Mouse (Mus musculus) midbrain, embryonic 10.5 days (tissue): ENCODE results near the gene Fbxw11. TPM values are rescaled to one million over a fixed set of nuclear protein-coding genes. Genes with fewer than 3 reads are reported as not detected.

Source experiments
- DNase-seq: peaks from one replicate; pipeline ENCODE4 v3.0.0-alpha.2; 2017; ENCODE audit warnings: low spot score
- H3K27ac ChIP-seq: fragments of 300-500 bp; sonication (generic); replicated peaks from 2 replicates; pipeline ENCODE4 v1.5.1; 2016; ENCODE audit warnings: mild to moderate bottlenecking
- H3K27me3 ChIP-seq: fragments of 300-500 bp; sonication (generic); 2 replicates; pipeline ENCODE4 v1.6.1; 2016; ENCODE audit warnings: low read depth, mild to moderate bottlenecking; ENCODE audit not compliant: poor library complexity, severe bottlenecking
- H3K36me3 ChIP-seq: fragments of 300-500 bp; sonication (generic); 2 replicates; pipeline ENCODE4 v1.6.1; 2016; ENCODE audit warnings: mild to moderate bottlenecking, moderate library complexity
- H3K4me1 ChIP-seq: fragments of 300-500 bp; sonication (generic); 2 replicates; pipeline ENCODE4 v1.6.1; 2016
- H3K4me3 ChIP-seq: fragments of 300-500 bp; sonication (generic); 2 replicates; pipeline ENCODE4 v1.5.1; 2016; ENCODE audit warnings: mild to moderate bottlenecking, moderate library complexity
- H3K9me3 ChIP-seq: fragments of 300-500 bp; sonication (generic); replicated peaks from 2 replicates; pipeline ENCODE4 v1.6.1; 2016; ENCODE audit warnings: mild to moderate bottlenecking
- WGBS: fragments of 180-500 bp; shearing (Covaris S2); methylation state at CpG from one replicate; pipeline ENCODE4 v1.1.7; 2016; 5-methylcytosine and 5-hydroxymethylcytosine counted together
- polyA plus RNA-seq: library from polyadenylated mRNA; unstranded; fragments of >200 nt; fragmentation: Nextera tagmentation; extraction: Ambion mirVana; gene quantifications from 2 replicates; pipeline ENCODE4 v1.2.1, GENCODE M21; 2016

Fbxw11 gene
- polyA plus RNA-seq, 1 experiment from 2014 or later: 93.9 TPM

- WGBS: 95% methylated on average over 2 of the region's 2 CpGs
- no peaks in the 10 kb centered on the region for H3K27me3 ChIP-seq
- H3K4me3 ChIP-seq: no peak overlapping the region
- H3K36me3 ChIP-seq: peaks cover 42% of the 10 kb centered on the region
- H3K27ac ChIP-seq: no peak overlapping the region
- DNase-seq: no peak
- H3K4me1 ChIP-seq: no peaks in the 10 kb centered on the region
- H3K9me3 ChIP-seq: no peaks in the 10 kb centered on the region
Measured at GRCm38 (mm10) chr11:32723287-32723686, 80.8 kb downstream of the Fbxw11 start.

- Histone ChIP-seq H3K4me1 (no peaks in the 10 kb centered on the region), H3K36me3 (peaks cover 42% of the 10 kb centered on the region), H3K27ac (no peak overlapping the region), H3K9me3 (no peaks in the 10 kb centered on the region), H3K27me3 (no peaks in the 10 kb centered on the region), H3K4me3 (no peak overlapping the region)
- 94% methylated on average over 9 of the region's 9 CpGs for WGBS
- DNase-seq: no peak
Measured at GRCm38 (mm10) chr11:32725171-32725570, 82.6 kb downstream of the Fbxw11 start.

GRCm38 (mm10) chr11:32732467-32732866, 89.9 kb downstream of the Fbxw11 start:
- Histone ChIP-seq H3K27me3 (no peaks in the 10 kb centered on the region), H3K27ac (no peak overlapping the region), H3K4me3 (no peak overlapping the region), H3K9me3 (no peaks in the 10 kb centered on the region), H3K4me1 (no peaks in the 10 kb centered on the region), H3K36me3 (peaks cover 66% of the 10 kb centered on the region)
- 78% methylated on average over 5 of the region's 5 CpGs for WGBS
- no peak for DNase-seq

GRCm38 (mm10) chr11:32733195-32733594, 90.7 kb downstream of the Fbxw11 start:
- no peaks in the 10 kb centered on the region for H3K27me3 ChIP-seq
- no peaks in the 10 kb centered on the region for H3K9me3 ChIP-seq
- H3K4me3 ChIP-seq: no peak overlapping the region
- H3K27ac ChIP-seq: no peak overlapping the region
- no peaks in the 10 kb centered on the region for H3K4me1 ChIP-seq
- 94% methylated on average over 6 of the region's 6 CpGs for WGBS
- DNase-seq: no peak
- H3K36me3 ChIP-seq: peaks cover 74% of the 10 kb centered on the region

GRCm38 (mm10) chr11:32736371-32736770, 93.8 kb downstream of the Fbxw11 start:
- Histone ChIP-seq H3K4me3 (no peak overlapping the region), H3K36me3 (peaks cover 99% of the 10 kb centered on the region), H3K4me1 (no peaks in the 10 kb centered on the region), H3K9me3 (no peaks in the 10 kb centered on the region), H3K27me3 (no peaks in the 10 kb centered on the region), H3K27ac (no peak overlapping the region)
- WGBS: 93% methylated on average over 2 of the region's 2 CpGs
- DNase-seq: no peak

- no peak overlapping the region for H3K27ac ChIP-seq
- WGBS: 97% methylated on average over 5 of the region's 5 CpGs
- H3K9me3 ChIP-seq: no peaks in the 10 kb centered on the region
Measured at GRCm38 (mm10) chr11:32737729-32738128, 95.2 kb downstream of the Fbxw11 start.

GRCm38 (mm10) chr11:32743891-32744290, 101.4 kb downstream of the Fbxw11 start:
- no peaks in the 10 kb centered on the region for H3K4me1 ChIP-seq
- H3K27me3 ChIP-seq: no peaks in the 10 kb centered on the region
- H3K4me3 ChIP-seq: no peak overlapping the region
- peaks cover 93% of the 10 kb centered on the region for H3K36me3 ChIP-seq
- DNase-seq: no peak
- 88% methylated on average over 5 of the region's 5 CpGs for WGBS
- no peak overlapping the region for H3K27ac ChIP-seq
- no peaks in the 10 kb centered on the region for H3K9me3 ChIP-seq

More at GRCm38 (mm10) chr11:32737729-32738128, 95.2 kb downstream of the Fbxw11 start:
- Histone ChIP-seq H3K27me3 (no peaks in the 10 kb centered on the region), H3K4me1 (no peaks in the 10 kb centered on the region), H3K36me3 (peaks cover 99% of the 10 kb centered on the region), H3K4me3 (no peak overlapping the region)
- no peak for DNase-seq

- H3K4me3 ChIP-seq: no peak overlapping the region
- no peaks in the 10 kb centered on the region for H3K27me3 ChIP-seq
- DNase-seq: no peak
- H3K9me3 ChIP-seq: no peaks in the 10 kb centered on the region
- 90% methylated on average over 7 of the region's 7 CpGs for WGBS
- no peaks in the 10 kb centered on the region for H3K4me1 ChIP-seq
- H3K27ac ChIP-seq: no peak overlapping the region
- peaks cover 87% of the 10 kb centered on the region for H3K36me3 ChIP-seq
Measured at GRCm38 (mm10) chr11:32744463-32744862, 101.9 kb downstream of the Fbxw11 start.

- Histone ChIP-seq H3K4me3 (no peak overlapping the region), H3K4me1 (no peaks in the 10 kb centered on the region), H3K27ac (no peak overlapping the region), H3K27me3 (no peaks in the 10 kb centered on the region), H3K9me3 (no peaks in the 10 kb centered on the region), H3K36me3 (peaks cover 77% of the 10 kb centered on the region)
- DNase-seq: no peak
- WGBS: 87% methylated on average over 4 of the region's 4 CpGs
Measured at GRCm38 (mm10) chr11:32745466-32745865, 102.9 kb downstream of the Fbxw11 start.

- Histone ChIP-seq H3K27ac (no peak overlapping the region), H3K4me1 (no peaks in the 10 kb centered on the region), H3K27me3 (no peaks in the 10 kb centered on the region), H3K36me3 (peaks cover 72% of the 10 kb centered on the region), H3K4me3 (no peak overlapping the region), H3K9me3 (no peaks in the 10 kb centered on the region)
- WGBS: 84% methylated on average over 5 of the region's 5 CpGs
- no peak for DNase-seq
Measured at GRCm38 (mm10) chr11:32746036-32746435, 103.5 kb downstream of the Fbxw11 start.

- Histone ChIP-seq H3K27ac (no peak overlapping the region), H3K4me1 (no peaks in the 10 kb centered on the region), H3K27me3 (no peaks in the 10 kb centered on the region), H3K4me3 (no peak overlapping the region), H3K9me3 (no peaks in the 10 kb centered on the region), H3K36me3 (peaks cover 67% of the 10 kb centered on the region)
- DNase-seq: no peak
- 90% methylated on average over 3 of the region's 3 CpGs for WGBS
Measured at GRCm38 (mm10) chr11:32746475-32746874, 104.0 kb downstream of the Fbxw11 start.

GRCm38 (mm10) chr11:32748800-32749199, 106.3 kb downstream of the Fbxw11 start:
- Histone ChIP-seq H3K9me3 (no peaks in the 10 kb centered on the region), H3K27me3 (no peaks in the 10 kb centered on the region), H3K36me3 (peaks cover 44% of the 10 kb centered on the region), H3K27ac (no peak overlapping the region), H3K4me3 (no peak overlapping the region), H3K4me1 (no peaks in the 10 kb centered on the region)
- no peak for DNase-seq
- WGBS: 73% methylated on average over 4 of the region's 4 CpGs

- no peak overlapping the region for H3K4me3 ChIP-seq
- H3K36me3 ChIP-seq: peaks cover 12% of the 10 kb centered on the region
- no peak overlapping the region for H3K27ac ChIP-seq
- no peak for DNase-seq
- 83% methylated on average over 7 of the region's 7 CpGs for whole genome bisulfite sequencing
- H3K27me3 ChIP-seq: no peaks in the 10 kb centered on the region
- H3K9me3 ChIP-seq: no peaks in the 10 kb centered on the region
- H3K4me1 ChIP-seq: no peaks in the 10 kb centered on the region
Measured at GRCm38 (mm10) chr11:32751863-32752594, 109.5 kb downstream of the Fbxw11 start.

- Histone ChIP-seq H3K36me3 (peaks cover 7% of the 10 kb centered on the region), H3K9me3 (no peaks in the 10 kb centered on the region), H3K27me3 (no peaks in the 10 kb centered on the region), H3K4me1 (no peaks in the 10 kb centered on the region), H3K4me3 (no peak overlapping the region), H3K27ac (no peak overlapping the region)
- no peak for DNase-seq
- 84% methylated on average over 5 of the region's 5 CpGs for WGBS
Measured at GRCm38 (mm10) chr11:32752595-32752885, 110.0 kb downstream of the Fbxw11 start.
